Mouse (Mus musculus): ENCODE measurements around the gene Fbln7. TPM values are rescaled to one million over a fixed set of nuclear protein-coding genes. Genes with fewer than 3 reads are reported as not detected.
A peak's percentile ranks its signal among the peaks of the same experiment; 100 is the strongest.

The Fbln7 gene
- 1 to 10 TPM; 4.9 to 5.2 TPM for total RNA-seq (2021)
- long read RNA-seq, experiment 1, partial matches to known transcripts, result 0 of 1 reads
- long read RNA-seq, experiment 1, other reads (novel, unspliced or antisense), result 0 of 1 reads
- long read RNA-seq, experiment 2, transcript Fbln7-201 (8 exons, 2,905 nt), result major isoform, 18 of 22 reads
- long read RNA-seq, experiment 2, partial matches to known transcripts, result 3 of 22 reads
- long read RNA-seq, experiment 2, other reads (novel, unspliced or antisense), result 1 of 22 reads

- no peak for DNase-seq (ENCODE audit: low spot score in 2 of 2)
Measured at GRCm38 (mm10) chr2:128862636-128863035, at the start of gene Fbln7. TSS of gene Fbln7 (plus strand) at chr2:128862981.

DNA sequence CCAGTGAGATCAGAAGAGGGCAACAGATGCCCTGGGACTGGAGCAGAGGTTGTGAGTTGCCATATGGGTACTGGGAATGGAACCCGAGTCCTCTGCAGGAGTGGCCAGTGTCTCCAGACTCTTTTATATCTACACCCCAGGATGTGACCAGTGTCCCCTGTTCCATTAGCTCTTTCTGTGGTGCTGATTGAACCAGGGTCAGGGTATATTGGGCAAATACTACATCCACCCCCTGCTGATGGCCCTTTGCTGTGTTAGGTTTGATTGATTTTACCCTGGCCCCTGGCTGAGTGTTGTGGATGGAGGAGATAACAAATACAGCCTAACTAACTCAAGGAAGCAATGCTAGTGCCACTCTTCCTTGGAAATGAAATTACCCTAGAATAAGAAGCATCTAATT is 46.5 kb upstream of the Fbln7 start:
- no peak for DNase-seq (ENCODE audit: low spot score in 2 of 2)

- no peak for DNase-seq (ENCODE audit: low spot score in 2 of 2)
Measured at GRCm38 (mm10) chr2:128816916-128817315, 45.9 kb upstream of the Fbln7 start.

GRCm38 (mm10) chr2:128817387-128817785 is 45.4 kb upstream of the Fbln7 start:
- no peak for DNase-seq (ENCODE audit: low spot score in 2 of 2)

DNA sequence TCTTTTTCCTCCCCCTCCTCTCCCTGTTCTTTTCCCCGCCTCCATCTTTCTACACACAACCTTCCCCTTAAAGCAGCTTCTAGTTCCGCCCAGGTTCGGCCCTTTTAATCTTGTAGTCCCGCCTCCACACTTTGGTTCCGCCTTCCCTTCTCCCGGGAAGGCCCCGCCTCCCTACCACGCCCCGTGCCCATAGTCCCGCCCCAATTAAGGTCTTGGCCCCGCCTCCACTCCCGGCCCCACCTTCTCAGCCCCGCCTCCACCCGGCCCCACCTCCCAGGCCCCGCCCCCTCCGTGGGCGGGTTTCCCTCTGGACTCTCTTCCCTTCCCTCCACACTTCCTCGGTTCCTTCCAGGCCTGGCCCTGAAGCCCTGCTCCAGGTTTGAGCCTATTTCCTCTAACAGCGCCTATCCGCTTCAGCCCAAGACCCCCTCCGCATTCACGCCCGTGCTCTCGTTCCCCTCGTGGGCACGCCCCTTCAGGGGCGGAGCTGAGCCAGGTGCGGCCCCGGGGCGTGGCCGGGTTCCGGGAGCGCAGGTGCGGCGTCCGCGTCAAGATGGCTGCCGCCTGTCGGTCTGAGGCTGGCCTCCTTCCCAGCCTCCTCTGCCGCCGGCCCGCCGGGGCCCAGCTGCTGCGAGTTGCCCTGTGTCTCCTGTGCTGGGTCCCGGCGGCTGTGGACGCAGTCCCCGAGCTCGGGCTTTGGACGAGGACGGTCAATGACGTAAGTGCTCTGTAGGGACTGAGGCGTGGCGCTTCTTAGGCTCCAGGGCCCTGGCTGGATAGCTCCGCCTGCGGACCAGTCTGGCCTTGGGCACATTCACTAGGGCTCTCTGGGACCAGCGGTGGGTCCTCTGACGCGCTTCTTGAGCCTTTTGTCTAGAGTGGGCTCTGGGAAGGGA is 44.7 kb upstream of the Fbln7 start, which contains the start of gene Tmem87b:
Tmem87b (plus strand) TSS at position 333 of the 896 bp plus-strand sequence.
- peak; percentile 97 to 99 for DNase-seq (ENCODE audit: low spot score in 2 of 2)

DNA sequence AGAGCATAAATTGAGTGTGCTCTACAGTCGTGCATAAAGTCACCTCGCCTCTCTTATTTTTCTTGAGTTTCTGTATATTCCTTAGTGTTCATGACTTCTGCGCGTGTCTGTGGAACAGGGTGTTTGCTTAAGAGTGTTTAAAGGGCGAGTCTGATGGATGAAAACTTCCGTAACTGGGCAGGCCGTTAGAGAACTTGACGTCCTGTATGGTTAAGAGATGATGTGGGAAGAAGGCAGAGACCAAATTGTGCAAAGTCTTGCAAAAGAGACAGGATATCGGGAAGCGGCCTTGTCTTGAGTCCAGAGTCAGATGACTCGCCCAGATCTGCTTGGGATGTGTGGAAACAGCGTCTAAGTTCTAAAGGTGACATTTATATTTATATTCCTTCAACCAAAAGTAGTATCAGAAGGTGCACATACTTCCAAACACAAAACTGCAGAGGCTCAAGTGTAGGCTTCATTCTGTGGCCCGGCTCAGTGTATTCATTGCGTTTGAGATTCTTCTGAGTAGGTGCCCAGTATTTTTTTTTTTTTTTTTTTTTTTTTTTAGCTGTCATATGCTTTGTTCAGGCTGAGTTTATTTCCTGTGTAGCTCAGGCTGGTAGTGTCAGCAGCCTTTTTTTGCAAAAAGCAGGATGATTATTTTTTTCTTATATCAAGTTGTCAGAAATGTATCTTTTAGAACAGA is 43.7 kb upstream of the Fbln7 start:
- peak in 1 of 2 experiments; percentile 20 for DNase-seq (ENCODE audit: low spot score in 2 of 2)

- DNase-seq (ENCODE audit: low spot score in 2 of 2), result no peak
Measured at GRCm38 (mm10) chr2:128820631-128821030, 42.1 kb upstream of the Fbln7 start.

DNA sequence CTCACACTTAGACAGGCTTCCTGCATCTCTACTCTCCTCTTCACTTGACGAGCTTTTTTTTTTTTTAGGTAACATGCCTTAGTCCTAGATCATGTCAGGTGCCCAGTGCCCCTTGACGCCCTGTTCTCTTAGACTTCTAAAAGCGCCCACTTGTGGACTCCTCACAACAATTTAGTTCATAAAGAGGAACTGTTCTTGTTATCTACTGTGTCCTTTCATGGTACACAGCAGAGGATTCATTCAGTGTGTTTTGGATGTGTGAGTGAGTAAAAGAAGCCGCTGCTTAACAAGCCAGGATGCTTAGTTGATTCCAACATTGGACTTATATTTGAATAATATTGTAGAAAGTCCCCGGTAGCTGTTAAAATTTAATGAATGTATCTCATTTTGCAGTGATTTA is 38.9 kb upstream of the Fbln7 start:
- DNase-seq (ENCODE audit: low spot score in 2 of 2), result no peak

- no peak for DNase-seq (ENCODE audit: low spot score in 2 of 2)
Measured at GRCm38 (mm10) chr2:128827787-128828186, 35.0 kb upstream of the Fbln7 start.

DNA sequence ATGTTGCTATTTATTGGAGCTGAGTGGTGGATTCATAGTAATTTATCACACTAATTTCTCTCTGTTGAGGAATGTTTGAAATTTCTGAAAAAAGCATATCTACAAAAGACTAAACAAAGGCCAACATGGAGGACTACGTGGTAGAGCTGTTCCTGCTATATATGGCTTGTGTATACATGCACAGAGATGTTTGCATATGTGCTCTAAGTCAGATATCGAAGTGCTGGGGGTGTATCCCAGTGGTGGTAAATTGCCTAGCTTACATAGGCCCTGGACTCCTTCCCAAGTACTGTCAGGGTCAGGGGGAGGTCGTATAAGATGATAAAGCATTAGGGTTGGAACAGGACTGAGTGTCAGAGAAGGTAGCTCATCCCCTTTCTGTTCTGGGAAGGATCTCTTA is 30.2 kb upstream of the Fbln7 start:
- DNase-seq (ENCODE audit: low spot score in 2 of 2), result no peak

DNA sequence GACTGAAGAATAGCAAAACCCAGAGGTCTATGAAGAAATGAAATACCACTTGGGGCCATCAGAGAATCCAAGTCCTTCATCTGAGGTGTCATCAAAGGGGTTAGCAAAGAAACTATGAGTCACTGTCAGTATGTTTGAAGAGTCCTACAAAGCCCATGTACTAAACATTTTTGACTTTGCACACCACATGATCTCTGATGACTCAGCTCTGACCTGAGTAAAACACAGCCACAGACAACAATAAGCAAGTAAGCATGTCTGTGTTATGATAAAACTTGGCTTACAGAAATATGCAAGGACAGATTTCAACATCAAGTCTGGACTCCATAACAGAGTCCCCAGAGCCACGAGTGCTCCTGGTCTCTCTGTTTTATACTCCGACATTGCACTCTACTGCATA is 29.7 kb upstream of the Fbln7 start:
- DNase-seq (ENCODE audit: low spot score in 2 of 2), result no peak

GRCm38 (mm10) chr2:128833435-128833834 is 29.3 kb upstream of the Fbln7 start:
- DNase-seq (ENCODE audit: low spot score in 2 of 2), result no peak

GRCm38 (mm10) chr2:128837531-128837930 is 25.2 kb upstream of the Fbln7 start:
- no peak for DNase-seq (ENCODE audit: low spot score in 2 of 2)

DNA sequence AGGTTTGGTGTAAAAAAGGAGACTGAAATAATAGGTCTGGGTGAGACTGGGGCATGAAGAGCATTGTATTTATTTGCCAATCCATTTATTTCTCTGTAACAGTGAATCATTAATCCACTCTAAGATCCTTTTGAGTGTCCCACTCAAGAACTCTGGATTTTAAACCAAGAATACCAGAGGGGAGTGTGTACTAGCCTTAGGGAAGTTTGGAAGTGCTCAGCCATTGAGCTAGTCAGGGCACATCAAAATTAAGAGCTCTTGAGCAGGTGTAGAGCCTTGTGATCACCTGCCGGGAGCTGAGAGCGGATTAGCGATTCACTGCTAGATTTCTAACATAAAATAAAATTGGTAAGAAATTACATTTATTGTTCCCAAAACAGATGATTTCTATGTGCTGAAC is 24.2 kb upstream of the Fbln7 start:
- no peak for DNase-seq (ENCODE audit: low spot score in 2 of 2)

DNA sequence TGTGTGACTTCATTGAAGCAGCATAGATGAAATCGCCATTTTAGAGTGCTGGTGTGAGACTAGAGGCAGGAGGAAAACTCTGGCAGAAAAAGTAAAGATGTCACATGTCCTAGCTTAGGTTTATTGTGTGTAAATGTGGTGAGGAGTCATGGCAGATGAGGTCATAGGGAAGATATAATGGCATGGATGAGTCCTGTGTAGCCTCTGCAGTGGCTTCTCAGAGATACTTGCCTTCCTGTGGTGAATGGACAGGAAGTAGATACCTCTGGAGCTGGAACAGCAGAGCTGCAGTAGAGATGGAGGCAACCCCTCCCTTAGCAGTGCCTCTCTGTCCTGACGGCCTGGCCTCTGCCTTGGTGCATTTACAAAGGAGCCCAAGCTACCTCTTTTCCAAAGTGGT is 23.3 kb upstream of the Fbln7 start:
- DNase-seq (ENCODE audit: low spot score in 2 of 2), result no peak

DNA sequence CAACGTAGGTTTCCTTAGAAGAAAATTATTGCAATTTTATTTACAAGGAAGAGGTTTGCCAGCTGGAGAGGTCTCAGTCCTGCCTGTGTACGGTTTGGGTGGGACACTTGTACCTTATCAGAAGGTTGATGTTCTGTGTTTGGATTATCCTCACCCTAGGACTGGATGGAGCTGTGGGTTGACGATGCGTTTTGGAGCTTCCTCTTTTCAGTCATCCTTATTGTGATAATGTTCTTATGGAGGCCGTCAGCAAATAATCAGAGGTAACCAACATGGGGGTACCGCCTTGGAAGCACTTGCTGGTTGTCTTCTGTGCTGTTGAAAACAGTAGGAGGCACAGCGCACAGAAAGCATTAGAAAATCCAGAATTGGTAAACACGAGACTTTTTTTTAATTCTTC is 20.3 kb upstream of the Fbln7 start:
- no peak for DNase-seq (ENCODE audit: low spot score in 2 of 2)

GRCm38 (mm10) chr2:128850036-128850435 is 12.7 kb upstream of the Fbln7 start:
- DNase-seq (ENCODE audit: low spot score in 2 of 2), result no peak

DNA sequence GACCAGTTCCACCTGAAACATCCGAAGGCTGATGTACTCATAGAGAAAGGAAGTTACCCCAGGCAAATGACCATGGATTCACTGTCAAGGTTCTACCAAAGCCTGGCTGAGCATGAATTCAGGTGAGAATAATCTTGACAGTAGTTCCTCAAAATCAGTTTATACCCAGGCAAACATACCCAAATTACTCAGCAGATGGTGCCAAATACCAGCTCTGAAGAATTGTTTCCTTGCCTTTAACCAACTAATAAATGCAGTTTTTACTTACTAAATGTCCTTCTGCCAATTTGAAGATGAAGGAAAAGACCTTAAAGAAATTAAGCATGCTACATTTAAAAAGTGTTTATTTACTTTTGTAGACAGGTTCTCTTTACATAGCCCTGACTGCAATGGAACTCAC is 6.1 kb upstream of the Fbln7 start:
- DNase-seq (ENCODE audit: low spot score in 2 of 2), result no peak

- no peak for DNase-seq (ENCODE audit: low spot score in 2 of 2)
Measured at GRCm38 (mm10) chr2:128858962-128859361, 3.8 kb upstream of the Fbln7 start.

- no peak for DNase-seq (ENCODE audit: low spot score in 2 of 2)
Measured at GRCm38 (mm10) chr2:128859861-128860260, 2.9 kb upstream of the Fbln7 start.

GRCm38 (mm10) chr2:128863777-128864331 is 1.1 kb downstream of the Fbln7 start:
- DNase-seq (ENCODE audit: low spot score in 2 of 2), result peak; percentile 42 to 51
